Mouse (Mus musculus) liver, embryonic 14.5 days (tissue): ENCODE data around the gene Cyp2w1. TPM values are rescaled to one million over a fixed set of nuclear protein-coding genes. Genes with fewer than 3 reads are reported as not detected.
A peak's percentile ranks its signal among the peaks of the same experiment; 100 is the strongest.

Experiments
- ATAC-seq: fragments of 200-750 bp; cut with Nextera tagmentation; 2 replicates; pipeline ENCODE4 v1.8.0; 2017; ENCODE audit warnings: moderate number of reproducible peaks, mild to moderate bottlenecking, moderate library complexity; ENCODE audit not compliant: insufficient read depth
- DNase-seq, 3 experiments: peaks; one replicate each; pipeline ENCODE4 v3.0.0-alpha.2; 2012 to 2013; ENCODE audit warnings: low read depth in 3 of 3, low spot score in 3 of 3
- H3K27ac ChIP-seq: fragments of 300-500 bp; sonication (generic); 2 replicates; pipeline ENCODE4 v1.5.1; 2014; ENCODE audit warnings: moderate library complexity, mild to moderate bottlenecking, control low read depth, inconsistent platforms
- H3K27me3 ChIP-seq: fragments of 300-500 bp; sonication (generic); 2 replicates; pipeline ENCODE4 v1.6.1; 2014; ENCODE audit warnings: mild to moderate bottlenecking, low read length, moderate library complexity; ENCODE audit not compliant: control insufficient read depth, insufficient read depth
- H3K36me3 ChIP-seq: fragments of 300-500 bp; sonication (generic); replicated peaks from 2 replicates; pipeline ENCODE4 v1.6.1; 2014; ENCODE audit warnings: low read depth; ENCODE audit not compliant: control insufficient read depth, insufficient read depth
- H3K4me1 ChIP-seq, 2 experiments: fragments of 200-500 bp in 1 of 2; fragments of 300-500 bp in 1 of 2; sonication (generic) in 1 of 2; replicated peaks; 2 replicates each; pipeline ENCODE4 v1.6.1; 2012 to 2014; ENCODE audit warnings: antibody characterized with exemption in 1 of 2, inconsistent platforms in 1 of 2, low read length in 1 of 2; ENCODE audit not compliant: control insufficient read depth in 2 of 2, insufficient read depth in 2 of 2
- H3K4me2 ChIP-seq: fragments of 300-500 bp; sonication (generic); 2 replicates; pipeline ENCODE4 v1.6.1; 2014; ENCODE audit warnings: low read depth, mild to moderate bottlenecking, control low read depth, moderate library complexity
- H3K4me3 ChIP-seq, 2 experiments: fragments of 200-500 bp in 1 of 2; fragments of 300-500 bp in 1 of 2; sonication (generic) in 1 of 2; 2 replicates each; pipeline ENCODE4 v1.5.1; 2012 to 2014; ENCODE audit warnings: low read depth in 2 of 2, low read length in 2 of 2, mild to moderate bottlenecking in 2 of 2, control low read depth in 1 of 2, inconsistent platforms in 1 of 2, moderate library complexity in 1 of 2; ENCODE audit not compliant: insufficient read depth in 1 of 2
- H3K9ac ChIP-seq: fragments of 300-500 bp; sonication (generic); replicated peaks from 2 replicates; pipeline ENCODE4 v1.6.1; 2014; ENCODE audit warnings: mild to moderate bottlenecking, control low read depth, moderate library complexity
- H3K9me3 ChIP-seq: fragments of 300-500 bp; sonication (generic); 2 replicates; pipeline ENCODE4 v1.6.1; 2016; ENCODE audit warnings: low read length, mixed read lengths; ENCODE audit not compliant: control insufficient read depth
- CTCF ChIP-seq: IDR thresholded peaks from 2 replicates; pipeline ENCODE4 v1.5.1; 2016; ENCODE audit warnings: antibody characterized with exemption, low read depth, control low read depth
- EP300 ChIP-seq: IDR thresholded peaks from 2 replicates; pipeline ENCODE4 v1.6.1; 2016; ENCODE audit warnings: antibody characterized with exemption, low read depth
- WGBS: fragments of 180-500 bp; shearing (Covaris S2); extraction: QIAGEN DNeasy Blood & Tissue Kit; methylation state at CpG from one replicate; pipeline ENCODE4 v1.1.7; 2014; ENCODE audit not compliant: insufficient replicate concordance; 5-methylcytosine and 5-hydroxymethylcytosine counted together
- polyA plus RNA-seq, 2 experiments: library from polyadenylated mRNA; depleted of rRNA in 1 of 2; stranded (reverse) in 1 of 2; unstranded in 1 of 2; fragments of >200 nt; fragmentation: Nextera tagmentation in 1 of 2; extraction: Ambion mirVana in 1 of 2; gene quantifications; 2 replicates each; pipeline versions ENCODE4 v1.2.1 to v1.2.3; 2012 to 2014

Cyp2w1 gene
- polyA plus RNA-seq, 2 experiments, result 0.03 TPM; not detected in 1

- H3K9ac ChIP-seq, result no peak overlapping the region
- H3K9me3 ChIP-seq, result no peaks in the 10 kb centered on the region
- no peaks in the 10 kb centered on the region for H3K27me3 ChIP-seq
- no peak for TF ChIP-seq EP300
- no peak for TF ChIP-seq CTCF
- no peak for ATAC-seq
- peaks cover 29% of the 10 kb centered on the region for H3K36me3 ChIP-seq
- H3K27ac ChIP-seq, result no peak overlapping the region
- no peaks in the 10 kb centered on the region; a peak in 1 of 4 replicates for H3K4me1 ChIP-seq
- 77% methylated on average over 13 of the region's 13 CpGs for WGBS
- no peak for DNase-seq
- no peak overlapping the region for H3K4me3 ChIP-seq
- no peak overlapping the region for H3K4me2 ChIP-seq
These were observed 14.5 kb upstream of the Cyp2w1 start for GRCm38 (mm10) chr5:139337826-139338370.

GRCm38 (mm10) chr5:139338403-139338802, 14.0 kb upstream of the Cyp2w1 start:
- H3K4me1 ChIP-seq, result no peaks in the 10 kb centered on the region
- no peak for DNase-seq
- 83% methylated on average over 3 of the region's 3 CpGs for WGBS
- no peaks in the 10 kb centered on the region for H3K9me3 ChIP-seq
- H3K27ac ChIP-seq, result no peak overlapping the region
- H3K27me3 ChIP-seq, result no peaks in the 10 kb centered on the region
- peaks cover 29% of the 10 kb centered on the region for H3K36me3 ChIP-seq
- no peak for ATAC-seq
- TF ChIP-seq CTCF (no peak), EP300 (no peak)
- no peak overlapping the region for H3K9ac ChIP-seq
- H3K4me3 ChIP-seq, result no peak overlapping the region
- H3K4me2 ChIP-seq, result no peak overlapping the region

- Histone ChIP-seq H3K4me2 (no peak overlapping the region), H3K9me3 (no peaks in the 10 kb centered on the region), H3K27ac (no peak overlapping the region), H3K36me3 (peaks cover 29% of the 10 kb centered on the region), H3K4me3 (no peak overlapping the region), H3K4me1 (peaks cover 0 to 2% of the 10 kb centered on the region in 2 experiments; a peak in 1 of 4 replicates), H3K27me3 (no peaks in the 10 kb centered on the region), H3K9ac (no peak overlapping the region)
- WGBS, result 79% methylated on average over 11 of the region's 11 CpGs
- DNase-seq (no peak), ATAC-seq (no peak)
- no peak for TF ChIP-seq CTCF
- no peak for TF ChIP-seq EP300
These were observed 13.5 kb upstream of the Cyp2w1 start for GRCm38 (mm10) chr5:139338891-139339290.

DNA sequence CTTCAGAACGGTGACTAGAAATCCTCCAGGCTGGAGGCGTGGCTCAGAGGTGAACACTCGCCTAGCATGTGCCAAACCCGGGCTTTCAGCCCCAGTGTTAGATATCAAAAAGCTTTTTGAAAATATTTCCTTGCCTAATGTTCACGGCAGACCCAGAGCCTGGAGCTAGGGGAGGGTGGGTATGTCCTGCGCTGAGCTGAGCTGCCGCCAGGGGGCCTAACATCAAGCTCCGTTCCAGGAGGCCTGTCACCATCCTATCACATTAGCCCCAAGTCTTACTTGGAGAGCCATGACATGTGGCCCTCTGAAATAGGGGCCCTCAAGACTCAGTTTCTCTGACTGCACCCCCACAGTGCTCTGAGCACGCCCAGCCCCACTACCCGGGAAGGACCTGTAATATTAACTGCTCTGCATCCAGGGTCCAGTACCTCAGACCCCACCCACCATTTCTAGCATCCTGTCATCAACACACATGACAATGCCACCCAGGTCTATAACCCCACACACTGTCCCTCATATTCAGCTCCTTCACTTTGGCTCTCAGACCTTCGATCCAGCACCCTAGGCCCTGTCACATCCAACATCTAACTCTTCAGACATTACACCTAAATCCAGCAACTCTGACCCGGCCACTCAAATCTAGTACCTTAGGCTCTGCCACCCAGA, 8.3 kb upstream of the Cyp2w1 start:
- peaks cover 7 to 17% of the 10 kb centered on the region in 2 experiments for H3K4me1 ChIP-seq

DNA sequence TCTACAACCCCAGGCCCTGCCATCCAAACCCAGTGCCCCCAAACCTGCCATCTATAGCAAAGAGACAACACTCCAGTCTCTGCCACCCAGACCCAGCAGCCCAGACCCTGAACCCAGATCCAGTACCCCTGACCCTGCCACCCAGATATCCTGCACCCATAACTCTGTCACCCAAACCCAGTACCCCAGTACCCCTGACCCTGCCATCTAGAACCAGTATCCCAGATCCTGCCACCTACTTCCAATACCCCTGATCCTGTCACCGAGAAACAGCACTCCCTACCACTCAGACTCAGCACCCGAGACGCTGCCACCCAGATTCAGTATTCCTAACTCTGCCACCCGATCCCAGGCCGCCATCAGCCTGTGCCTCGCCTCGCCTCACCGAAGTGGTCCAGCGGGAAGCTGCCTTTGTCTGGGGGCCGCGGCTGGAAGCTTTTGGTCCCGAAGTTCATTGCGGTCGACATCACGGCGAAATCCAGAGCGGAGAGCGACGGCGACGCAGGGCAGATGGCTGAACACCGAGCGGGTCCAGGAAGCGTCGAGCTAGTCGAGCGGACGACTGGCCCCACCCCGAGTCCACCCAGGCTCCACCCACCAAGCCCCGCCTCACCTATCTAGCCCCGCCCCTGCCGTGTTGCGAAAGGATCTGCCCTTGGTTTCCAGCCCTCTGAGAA, 7.6 kb upstream of the Cyp2w1 start:
- no peaks in the 10 kb centered on the region for H3K27me3 ChIP-seq
- H3K27ac ChIP-seq, result peak overlapping the region; percentile 50
- DNase-seq (peak; percentile 86 to 89 (median 88)), ATAC-seq (peak; percentile 89)
- peak overlapping the region; percentile 78 to 93 for H3K4me3 ChIP-seq
- H3K36me3 ChIP-seq, result peaks cover 15% of the 10 kb centered on the region
- WGBS, result under 1% methylated on average over 33 of the region's 33 CpGs
- TF ChIP-seq CTCF (no peak), EP300 (no peak)
- no peaks in the 10 kb centered on the region for H3K9me3 ChIP-seq
- peak overlapping the region; percentile 86 for H3K9ac ChIP-seq
- peak overlapping the region; percentile 85 for H3K4me2 ChIP-seq
- peaks cover 13 to 23% of the 10 kb centered on the region in 2 experiments for H3K4me1 ChIP-seq

More for the DNA sequence above, 8.3 kb upstream of the Cyp2w1 start:
- Histone ChIP-seq H3K9me3 (no peaks in the 10 kb centered on the region), H3K4me3 (peak overlapping the region; percentile 78 to 93), H3K4me2 (peak overlapping the region; percentile 85), H3K9ac (peak overlapping the region; percentile 86), H3K27ac (peak overlapping the region; percentile 18), H3K27me3 (no peaks in the 10 kb centered on the region), H3K36me3 (peaks cover 19% of the 10 kb centered on the region)
- TF ChIP-seq EP300 (no peak), CTCF (peak; percentile 97)
- ATAC-seq (peak; percentile 73), DNase-seq (peak; percentile 65 to 73 (median 70))
- WGBS, result 5% methylated on average over 12 of the region's 12 CpGs
